Mouse (Mus musculus) intestine, postnatal 0 days (tissue): ENCODE measurements around the gene Clic6. TPM values are rescaled to one million over a fixed set of nuclear protein-coding genes. Genes with fewer than 3 reads are reported as not detected.

Experiments
- ATAC-seq: fragments of 200-750 bp; cut with Nextera tagmentation; 2 replicates; pipeline ENCODE4 v1.8.0; 2017; ENCODE audit warnings: mild to moderate bottlenecking, moderate TSS enrichment, moderate library complexity
- H3K27ac ChIP-seq: fragments of 300-500 bp; sonication (generic); 2 replicates; pipeline ENCODE4 v1.5.1; 2014; ENCODE audit warnings: mild to moderate bottlenecking, low read depth, low read length, moderate library complexity
- H3K27me3 ChIP-seq: fragments of 300-500 bp; sonication (generic); replicated peaks from 2 replicates; pipeline ENCODE4 v1.6.1; 2014; ENCODE audit warnings: low read length, mixed read lengths; ENCODE audit not compliant: control insufficient read depth, insufficient read depth
- H3K36me3 ChIP-seq: fragments of 300-500 bp; sonication (generic); 2 replicates; pipeline ENCODE4 v1.6.1; 2014; ENCODE audit warnings: mild to moderate bottlenecking, moderate library complexity; ENCODE audit not compliant: control insufficient read depth, insufficient read depth
- H3K4me1 ChIP-seq: fragments of 300-500 bp; sonication (generic); replicated peaks from 2 replicates; pipeline ENCODE4 v1.6.1; 2014; ENCODE audit warnings: antibody characterized with exemption, low read length, mixed read lengths; ENCODE audit not compliant: control insufficient read depth, insufficient read depth
- H3K4me2 ChIP-seq: fragments of 300-500 bp; sonication (generic); replicated peaks from 2 replicates; pipeline ENCODE4 v1.6.1; 2014; ENCODE audit warnings: low read depth, mild to moderate bottlenecking, moderate library complexity
- H3K4me3 ChIP-seq: fragments of 300-500 bp; sonication (generic); 2 replicates; pipeline ENCODE4 v1.5.1; 2014; ENCODE audit warnings: low read depth, low read length
- H3K9ac ChIP-seq: fragments of 300-500 bp; sonication (generic); 2 replicates; pipeline ENCODE4 v1.6.1; 2014; ENCODE audit warnings: mild to moderate bottlenecking, low read depth, low read length
- H3K9me3 ChIP-seq: fragments of 300-500 bp; sonication (generic); 2 replicates; pipeline ENCODE4 v1.6.1; 2016; ENCODE audit warnings: mixed run types; ENCODE audit not compliant: control insufficient read depth
- CTCF ChIP-seq: sonication (generic); IDR thresholded peaks from 2 replicates; pipeline ENCODE4 v1.5.1; 2016; ENCODE audit warnings: low read depth, mild to moderate bottlenecking, control low read depth, antibody characterized with exemption, moderate library complexity
- WGBS: fragments of 180-500 bp; shearing (Covaris S2); extraction: QIAGEN DNeasy Blood & Tissue Kit; methylation state at CpG from one replicate; pipeline ENCODE4 v1.1.7; 2014; 5-methylcytosine and 5-hydroxymethylcytosine counted together
- polyA plus RNA-seq: library from polyadenylated mRNA; unstranded; fragments of >200 nt; fragmentation: Nextera tagmentation; extraction: Ambion mirVana; gene quantifications from 2 replicates; pipeline ENCODE4 v1.2.1, GENCODE M21; 2015

Clic6 gene
- polyA plus RNA-seq, 1 experiment from 2014 or later, result 70.7 TPM

GRCm38 (mm10) chr16:92544264-92544663 lies 58.7 kb downstream of the Clic6 start:
- H3K4me2 ChIP-seq, result no peak overlapping the region
- no peak overlapping the region for H3K4me3 ChIP-seq
- no peak overlapping the region for H3K27ac ChIP-seq
- no peaks in the 10 kb centered on the region for H3K27me3 ChIP-seq
- no peaks in the 10 kb centered on the region for H3K4me1 ChIP-seq
- no peaks in the 10 kb centered on the region for H3K9me3 ChIP-seq
- ATAC-seq, result no peak
- WGBS, result 54% methylated on average over 1 of the region's 1 CpGs
- peak; percentile 83 for TF ChIP-seq CTCF
- no peak overlapping the region for H3K9ac ChIP-seq
- H3K36me3 ChIP-seq, result peaks cover 11% of the 10 kb centered on the region; the same call in 1 of the 2 replicates

GRCm38 (mm10) chr16:92548651-92549050 lies 63.1 kb downstream of the Clic6 start:
- ATAC-seq, result no peak
- Histone ChIP-seq H3K4me1 (no peaks in the 10 kb centered on the region), H3K27me3 (no peaks in the 10 kb centered on the region), H3K4me2 (no peak overlapping the region), H3K9ac (no peak overlapping the region), H3K4me3 (no peak overlapping the region), H3K27ac (no peak overlapping the region), H3K9me3 (no peaks in the 10 kb centered on the region), H3K36me3 (no peaks in the 10 kb centered on the region)
- no peak for TF ChIP-seq CTCF
- WGBS, result 91% methylated on average over 9 of the region's 9 CpGs

- Histone ChIP-seq H3K9me3 (no peaks in the 10 kb centered on the region), H3K4me1 (no peaks in the 10 kb centered on the region), H3K9ac (no peak overlapping the region), H3K27me3 (no peaks in the 10 kb centered on the region), H3K27ac (no peak overlapping the region), H3K36me3 (no peaks in the 10 kb centered on the region), H3K4me3 (no peak overlapping the region), H3K4me2 (no peak overlapping the region)
- ATAC-seq, result no peak
- WGBS, result 70% methylated on average over 13 of the region's 13 CpGs
- no peak for TF ChIP-seq CTCF
Observed at GRCm38 (mm10) chr16:92551266-92552105, 66.0 kb downstream of the Clic6 start.

GRCm38 (mm10) chr16:92552106-92552382 lies 66.5 kb downstream of the Clic6 start:
- Histone ChIP-seq H3K4me2 (no peak overlapping the region), H3K4me1 (no peaks in the 10 kb centered on the region), H3K9me3 (no peaks in the 10 kb centered on the region), H3K27me3 (no peaks in the 10 kb centered on the region), H3K36me3 (no peaks in the 10 kb centered on the region), H3K27ac (no peak overlapping the region), H3K9ac (no peak overlapping the region), H3K4me3 (no peak overlapping the region)
- 65% methylated on average over 9 of the region's 9 CpGs for WGBS
- TF ChIP-seq CTCF, result no peak
- no peak for ATAC-seq

- TF ChIP-seq CTCF, result no peak
- Histone ChIP-seq H3K4me3 (no peak overlapping the region), H3K27ac (no peak overlapping the region), H3K4me1 (no peaks in the 10 kb centered on the region), H3K27me3 (no peaks in the 10 kb centered on the region), H3K36me3 (no peaks in the 10 kb centered on the region), H3K4me2 (no peak overlapping the region; the same call in 1 of the 2 replicates), H3K9me3 (no peaks in the 10 kb centered on the region), H3K9ac (no peak overlapping the region)
- WGBS, result 27% methylated on average over 11 of the region's 11 CpGs
- no peak for ATAC-seq
Observed at GRCm38 (mm10) chr16:92552858-92553257, 67.3 kb downstream of the Clic6 start.

- H3K36me3 ChIP-seq, result no peaks in the 10 kb centered on the region
- no peaks in the 10 kb centered on the region for H3K27me3 ChIP-seq
- 77% methylated on average over 1 of the region's 1 CpGs for WGBS
- no peaks in the 10 kb centered on the region for H3K9me3 ChIP-seq
- H3K4me3 ChIP-seq, result no peak overlapping the region
- no peak overlapping the region for H3K27ac ChIP-seq
- no peak overlapping the region for H3K9ac ChIP-seq
- H3K4me1 ChIP-seq, result no peaks in the 10 kb centered on the region
- ATAC-seq, result no peak
- no peak for TF ChIP-seq CTCF
- H3K4me2 ChIP-seq, result no peak overlapping the region
Observed at GRCm38 (mm10) chr16:92555051-92555450, 69.5 kb downstream of the Clic6 start.

GRCm38 (mm10) chr16:92565291-92565690 lies 79.8 kb downstream of the Clic6 start:
- TF ChIP-seq CTCF, result no peak
- no peak overlapping the region for H3K4me3 ChIP-seq
- H3K27ac ChIP-seq, result no peak overlapping the region
- H3K36me3 ChIP-seq, result no peaks in the 10 kb centered on the region
- H3K27me3 ChIP-seq, result 0 out of 2 replicates have a peak, but pooled peaks cover 5% of the 10 kb centered on the region
- H3K4me2 ChIP-seq, result peak overlapping the region; percentile 39
- no peak overlapping the region for H3K9ac ChIP-seq
- H3K4me1 ChIP-seq, result no peaks in the 10 kb centered on the region; the same call in 1 of the 2 replicates
- H3K9me3 ChIP-seq, result no peaks in the 10 kb centered on the region
- no peak for ATAC-seq
- WGBS, result 52% methylated on average over 11 of the region's 11 CpGs
